Mouse (Mus musculus) gastrocnemius, postnatal 14 days (tissue): ENCODE results near the gene Il2. TPM values are rescaled to one million over a fixed set of nuclear protein-coding genes. Genes with fewer than 3 reads are reported as not detected.
A peak's percentile ranks its signal among the peaks of the same experiment; 100 is the strongest.

Source experiments
- DNase-seq: peaks from one replicate; pipeline ENCODE4 v3.0.0; 2021; ENCODE audit warnings: mixed read lengths
- intact Hi-C: fragments of 180-260 bp; cut with DNase I; formaldehyde crosslinking; loops from one replicate; pipeline ENCODE4 v1.15.1; 2025; ENCODE audit warnings: low total_unique reads
- long read RNA-seq, 2 experiments: library from polyadenylated mRNA; stranded (forward); transcript quantifications; one replicate each; pipeline ENCODE4 v2.0.0; 2021
- total RNA-seq, 2 experiments: library from RNA; stranded (reverse); gene quantifications; 2 replicates each; pipeline ENCODE4 v1.2.3; 2021

Il2 gene
- total RNA-seq = not detected
- long read RNA-seq, experiment 1 = 0 reads
- long read RNA-seq, experiment 2 = 0 reads

- intact Hi-C loops = no loop called here
Measured at GRCm38 (mm10) chr3:37125655-37126054, at the start of gene Il2. Gene Il2 (minus strand): TSS chr3:37125959.

GRCm38 (mm10) chr3:37174711-37175572, 49.2 kb upstream of the Il2 start:
- no peak for DNase-seq
- intact Hi-C loops = no loop called here

More at GRCm38 (mm10) chr3:37125655-37126054, at the start of gene Il2:
- no peak for DNase-seq

- intact Hi-C loops = no loop called here
- no peak for DNase-seq
Measured at GRCm38 (mm10) chr3:37173285-37173684, 47.5 kb upstream of the Il2 start.

GRCm38 (mm10) chr3:37169283-37169682, 43.5 kb upstream of the Il2 start:
- DNase-seq = no peak
- intact Hi-C loops = no loop called here

GRCm38 (mm10) chr3:37161096-37161495, 35.3 kb upstream of the Il2 start:
- no peak for DNase-seq
- intact Hi-C loops = no loop called here

- no peak for DNase-seq
- intact Hi-C loops = no loop called here
Measured at GRCm38 (mm10) chr3:37158246-37158645, 32.5 kb upstream of the Il2 start.

- intact Hi-C loops = no loop called here
- DNase-seq = no peak
Measured at GRCm38 (mm10) chr3:37157082-37157481, 31.3 kb upstream of the Il2 start.

- no peak for DNase-seq
- intact Hi-C loops = no loop called here
Measured at GRCm38 (mm10) chr3:37154396-37154795, 28.6 kb upstream of the Il2 start.

GRCm38 (mm10) chr3:37153004-37153403, 27.2 kb upstream of the Il2 start:
- DNase-seq = no peak
- intact Hi-C loops = no loop called here

- no peak for DNase-seq
Measured at GRCm38 (mm10) chr3:37152274-37152673, 26.5 kb upstream of the Il2 start.

GRCm38 (mm10) chr3:37146810-37147209, 21.1 kb upstream of the Il2 start:
- no peak for DNase-seq
- intact Hi-C loops = no loop called here

More at GRCm38 (mm10) chr3:37152274-37152673, 26.5 kb upstream of the Il2 start:
- intact Hi-C loops = no loop called here

GRCm38 (mm10) chr3:37146406-37146805, 20.6 kb upstream of the Il2 start:
- DNase-seq = no peak
- intact Hi-C loops = no loop called here

GRCm38 (mm10) chr3:37144979-37145378, 19.2 kb upstream of the Il2 start:
- DNase-seq = no peak
- intact Hi-C loops = no loop called here

- intact Hi-C loops = no loop called here
Measured at GRCm38 (mm10) chr3:37141827-37142226, 16.1 kb upstream of the Il2 start.

GRCm38 (mm10) chr3:37140168-37140906, 14.6 kb upstream of the Il2 start:
- DNase-seq = no peak
- intact Hi-C loops = no loop called here

More at GRCm38 (mm10) chr3:37141827-37142226, 16.1 kb upstream of the Il2 start:
- DNase-seq = no peak

- intact Hi-C loops = no loop called here
- no peak for DNase-seq
Measured at GRCm38 (mm10) chr3:37139192-37139591, 13.4 kb upstream of the Il2 start.

GRCm38 (mm10) chr3:37137231-37137630, 11.5 kb upstream of the Il2 start:
- intact Hi-C loops = no loop called here
- peak; percentile 13 for DNase-seq

GRCm38 (mm10) chr3:37129063-37129462, 3.3 kb upstream of the Il2 start:
- intact Hi-C loops = no loop called here
- peak; percentile 43 for DNase-seq

GRCm38 (mm10) chr3:37128269-37128668, 2.5 kb upstream of the Il2 start:
- DNase-seq = peak; percentile 41
- intact Hi-C loops = no loop called here

GRCm38 (mm10) chr3:37126162-37126561, 403 bp upstream of the Il2 start:
- intact Hi-C loops = no loop called here
- no peak for DNase-seq

- DNase-seq = no peak
- intact Hi-C loops = no loop called here
Measured at GRCm38 (mm10) chr3:37090721-37091120, 35.0 kb downstream of the Il2 start.
